ENCODE assay signal across 7 mouse cellular contexts in genomic region chr19:36349487-36349955, GRCm38 (mm10). TPM values are rescaled to one million over a fixed set of nuclear protein-coding genes. Genes with fewer than 3 reads are reported as not detected.
DNase-seq lines count a peak whose midpoint lies in the region; ATAC-seq and TF ChIP-seq lines count a peak whose summit lies in the region.

No protein-coding gene starts in this region.

- H3K4me1 ChIP-seq in thymus, adult 2 months (replicated peaks; ENCODE audit: control insufficient read depth, insufficient read depth, low read length): peaks cover 13% of the 10 kb centered on the region
- H3K4me1 ChIP-seq in forebrain, embryonic 16.5 days (replicated peaks; ENCODE audit: control insufficient read depth, insufficient read depth, low read length): peaks cover 12% of the 10 kb centered on the region
- peaks cover 8% of the 10 kb centered on the region; the same call in 1 of the 2 replicates for H3K4me1 ChIP-seq in liver, embryonic 13.5 days (replicated peaks)
- H3K4me1 ChIP-seq in stomach, postnatal 0 days (replicated peaks; ENCODE audit: control insufficient read depth, insufficient read depth): no peaks in the 10 kb centered on the region

- WGBS in thymus, adult 2 months: 7% methylated on average over 15 of the region's 15 CpGs
- WGBS in forebrain, embryonic 16.5 days: under 1% methylated on average over 13 of the region's 15 CpGs
- 6% methylated on average over 15 of the region's 15 CpGs for WGBS in liver, embryonic 13.5 days (ENCODE audit: insufficient replicate concordance)
- WGBS in stomach, postnatal 0 days: 5% methylated on average over 15 of the region's 15 CpGs

- no peak for TF ChIP-seq EP300 in stomach, postnatal 0 days (optimal IDR thresholded peaks at IDR 0.05)

- peak; percentile 7; the same call in 1 of the 2 replicates for ATAC-seq in forebrain, embryonic 16.5 days
- no peak for ATAC-seq in liver, embryonic 13.5 days (ENCODE audit: low read depth)
- ATAC-seq in stomach, postnatal 0 days (ENCODE audit: low FRiP score, low TSS enrichment): no peak

- peak overlapping the region; percentile 70 for H3K9ac ChIP-seq in forebrain, embryonic 16.5 days (replicated peaks; ENCODE audit: low read depth, low read length)
- peak overlapping the region; percentile 62 for H3K9ac ChIP-seq in liver, embryonic 13.5 days
- no peak overlapping the region for H3K9ac ChIP-seq in stomach, postnatal 0 days (ENCODE audit: low read length)

- H3K27me3 ChIP-seq in thymus, adult 2 months (ENCODE audit: control insufficient read depth, insufficient read depth, low read length): no peaks in the 10 kb centered on the region
- peaks cover 3% of the 10 kb centered on the region for H3K27me3 ChIP-seq in forebrain, embryonic 16.5 days (replicated peaks; ENCODE audit: control insufficient read depth, insufficient read depth, low read length)
- peaks cover 67% of the 10 kb centered on the region for H3K27me3 ChIP-seq in liver, embryonic 13.5 days
- H3K27me3 ChIP-seq in stomach, postnatal 0 days (ENCODE audit: control insufficient read depth, insufficient read depth, low read length): 0 out of 2 replicates have a peak, but pooled peaks cover 2% of the 10 kb centered on the region

- H3K36me3 ChIP-seq in thymus, adult 2 months (ENCODE audit: control insufficient read depth, insufficient read depth, low read length): no peaks in the 10 kb centered on the region
- no peaks in the 10 kb centered on the region for H3K36me3 ChIP-seq in forebrain, embryonic 16.5 days (ENCODE audit: control insufficient read depth, insufficient read depth)
- H3K36me3 ChIP-seq in liver, embryonic 13.5 days: no peaks in the 10 kb centered on the region
- no peaks in the 10 kb centered on the region for H3K36me3 ChIP-seq in stomach, postnatal 0 days (ENCODE audit: control insufficient read depth, insufficient read depth, low read length)

- peak; percentile 7 for DNase-seq in thymus, adult 2 months
- no peak for DNase-seq in thymus, postnatal 0 days (ENCODE audit: low spot score)
- DNase-seq in liver, embryonic 13.5 days: no peak
- DNase-seq in stomach, postnatal 0 days (ENCODE audit: low spot score): no peak
- no peak for DNase-seq in right cerebral cortex, postnatal 25 days
- no peak for DNase-seq in adrenal gland, postnatal 10 days

- TF ChIP-seq CTCF in thymus, adult 2 months (IDR thresholded peaks at IDR 0.05; ENCODE audit: borderline replicate concordance, control insufficient read depth, extremely low read depth, insufficient read depth, low read length, poor library complexity): no peak
- TF ChIP-seq CTCF in stomach, postnatal 0 days (IDR thresholded peaks at IDR 0.05; ENCODE audit: low read depth): no peak

- no peak for TF ChIP-seq POLR2A in thymus, adult 2 months (IDR thresholded peaks at IDR 0.05; ENCODE audit: control insufficient read depth, extremely low read depth, insufficient read depth, low read length, poor library complexity)

- H3K27ac ChIP-seq in thymus, adult 2 months (ENCODE audit: control insufficient read depth, insufficient read depth, low read length): no peak overlapping the region
- no peak overlapping the region; the same call in 1 of the 2 replicates for H3K27ac ChIP-seq in forebrain, embryonic 16.5 days (ENCODE audit: low read length)
- H3K27ac ChIP-seq in liver, embryonic 13.5 days: no peak overlapping the region
- no peak overlapping the region for H3K27ac ChIP-seq in stomach, postnatal 0 days (replicated peaks)

- H3K9me3 ChIP-seq in forebrain, embryonic 16.5 days (ENCODE audit: control insufficient read depth, low read length): no peaks in the 10 kb centered on the region
- H3K9me3 ChIP-seq in liver, embryonic 13.5 days (replicated peaks): no peaks in the 10 kb centered on the region
- H3K9me3 ChIP-seq in stomach, postnatal 0 days (ENCODE audit: control insufficient read depth, low read length): no peaks in the 10 kb centered on the region

- peak overlapping the region; percentile 89 for H3K4me3 ChIP-seq in thymus, adult 2 months (ENCODE audit: control insufficient read depth, insufficient read depth, low read length)
- peak overlapping the region; percentile 82 for H3K4me3 ChIP-seq in forebrain, embryonic 16.5 days (replicated peaks; ENCODE audit: low read length)
- H3K4me3 ChIP-seq in liver, embryonic 13.5 days (replicated peaks): peak overlapping the region; percentile 66
- H3K4me3 ChIP-seq in stomach, postnatal 0 days (ENCODE audit: low read depth, low read length): peak overlapping the region; percentile 74

- H3K4me2 ChIP-seq in forebrain, embryonic 16.5 days (ENCODE audit: low read length): peak overlapping the region; percentile 93
- H3K4me2 ChIP-seq in liver, embryonic 13.5 days: peak overlapping the region; percentile 89
- peak overlapping the region; percentile 100 for H3K4me2 ChIP-seq in stomach, postnatal 0 days (replicated peaks; ENCODE audit: low read depth)

RNA-seq across cellular contexts. Expression of gene Pcgf5, which starts 1.4 kb away (rescaled TPM):
- polyA plus RNA-seq in thymus, adult 2 months (2012; rRNA removed): 18.5 and 21.2 TPM in 2 replicates
- polyA plus RNA-seq in thymus, postnatal 0 days (2015; fragmentation: Nextera tagmentation; extraction: Ambion mirVana): 41.5 and 46.6 TPM in 2 replicates
- 12.3 and 15.8 TPM in 2 replicates for polyA plus RNA-seq in forebrain, embryonic 16.5 days (2015; fragmentation: Nextera tagmentation; extraction: Ambion mirVana)
- 22.6 and 26.9 TPM in 2 replicates for polyA plus RNA-seq in liver, embryonic 13.5 days (2015; fragmentation: Nextera tagmentation; extraction: Ambion mirVana)
- 13.3 and 14.3 TPM in 2 replicates for polyA plus RNA-seq in stomach, postnatal 0 days (2015; fragmentation: Nextera tagmentation; extraction: Ambion mirVana)
- total RNA-seq in adrenal gland, postnatal 10 days (2021): 10 to 100 TPM; 19.1 to 26.7 TPM
